Mouse (Mus musculus) heart, adult 2 months (tissue): Measurements from ENCODE around the gene Emilin1. TPM values are rescaled to one million over a fixed set of nuclear protein-coding genes. Genes with fewer than 3 reads are reported as not detected.
A peak's percentile ranks its signal among the peaks of the same experiment; 100 is the strongest.

ENCODE experiments used
- DNase-seq, 2 experiments: peaks; one replicate each; pipeline ENCODE4 v3.0.0; 2021
- H3K27ac ChIP-seq: fragments of 200-600 bp; 2 replicates; pipeline ENCODE4 v1.8.1; 2022
- H3K27me3 ChIP-seq: fragments of 200-500 bp; 2 replicates; pipeline ENCODE4 v1.6.1; 2012; ENCODE audit warnings: mild to moderate bottlenecking, low read length, inconsistent platforms, mixed read lengths; ENCODE audit not compliant: control insufficient read depth, insufficient read depth
- H3K36me3 ChIP-seq: fragments of 200-500 bp; 2 replicates; pipeline ENCODE4 v1.6.1; 2012; ENCODE audit warnings: low read length, inconsistent platforms; ENCODE audit not compliant: control insufficient read depth, insufficient read depth
- H3K4me1 ChIP-seq: fragments of 200-500 bp; 2 replicates; pipeline ENCODE4 v1.6.1; 2011; ENCODE audit warnings: low read length; ENCODE audit not compliant: control insufficient read depth, insufficient read depth
- H3K4me3 ChIP-seq: fragments of 200-600 bp; 2 replicates; pipeline ENCODE4 v1.8.1; 2022
- H3K79me2 ChIP-seq: fragments of 200-500 bp; replicated peaks from 2 replicates; pipeline ENCODE4 v1.6.1; 2012; ENCODE audit warnings: mild to moderate bottlenecking, inconsistent platforms, low read length, moderate library complexity, mixed read lengths; ENCODE audit not compliant: control insufficient read depth, insufficient read depth
- H3K9ac ChIP-seq: fragments of 200-500 bp; 2 replicates; pipeline ENCODE4 v1.6.1; 2012; ENCODE audit warnings: low read depth, mild to moderate bottlenecking, control low read depth, inconsistent platforms, low read length, mixed read lengths
- CTCF ChIP-seq: fragments of 200-600 bp; IDR thresholded peaks from 2 replicates; pipeline ENCODE4 v1.8.1; 2022; ENCODE audit warnings: antibody characterized with exemption, mild to moderate bottlenecking, moderate library complexity
- EP300 ChIP-seq: fragments of 200-500 bp; IDR thresholded peaks from 2 replicates; pipeline ENCODE4 v1.6.1; 2011; ENCODE audit warnings: low read depth, low read length, control low read depth; ENCODE audit not compliant: insufficient read depth
- POLR2A ChIP-seq: fragments of 200-500 bp; IDR thresholded peaks from 2 replicates; pipeline ENCODE4 v1.6.1; 2011; ENCODE audit warnings: mild to moderate bottlenecking, low read depth, low read length, control low read depth; ENCODE audit not compliant: insufficient read depth
- WGBS: fragments of 180-500 bp; shearing (Covaris S2); methylation state at CpG from one replicate; pipeline ENCODE4 v1.1.7; 2018; 5-methylcytosine and 5-hydroxymethylcytosine counted together
- intact Hi-C: fragments of 180-260 bp; cut with DNase I; formaldehyde crosslinking; loops from one replicate; pipeline ENCODE4 v1.15.1; 2025
- polyA plus RNA-seq: library from polyadenylated mRNA; depleted of rRNA; stranded (reverse); fragments of >200 nt; gene quantifications from 2 replicates; pipeline ENCODE4 v1.2.3, GENCODE M21; 2012
- total RNA-seq, 2 experiments: library from RNA; stranded (reverse); gene quantifications; 2 replicates each; pipeline ENCODE4 v1.2.3; 2021

Emilin1 gene
- total and polyA plus RNA-seq, 3 experiments = 21.2 to 30.6 (median 21.3) TPM

GRCm38 (mm10) chr5:30918691-30919090, 5.5 kb downstream of the Emilin1 start:
- Histone ChIP-seq H3K79me2 (no peaks in the 10 kb centered on the region), H3K4me3 (no peak overlapping the region), H3K4me1 (peaks cover 20% of the 10 kb centered on the region), H3K36me3 (no peaks in the 10 kb centered on the region), H3K27me3 (no peaks in the 10 kb centered on the region), H3K27ac (no peak overlapping the region; the same call in 1 of the 2 replicates), H3K9ac (no peak overlapping the region)
- intact Hi-C loops = loop anchor here (5.0 kb wide), 1 partner anchor 106 kb away; the partner anchor contains the start of gene Mapre3
- 96% methylated on average over 8 of the region's 8 CpGs for WGBS
- DNase-seq = no peak
- TF ChIP-seq CTCF (no peak), EP300 (no peak), POLR2A (no peak)

- Histone ChIP-seq H3K9ac (no peak overlapping the region), H3K4me1 (peaks cover 12% of the 10 kb centered on the region), H3K79me2 (no peaks in the 10 kb centered on the region), H3K27ac (no peak overlapping the region; the same call in 1 of the 2 replicates), H3K27me3 (no peaks in the 10 kb centered on the region), H3K4me3 (no peak overlapping the region), H3K36me3 (no peaks in the 10 kb centered on the region)
- DNase-seq = no peak
- intact Hi-C loops = loop anchor here (5.0 kb wide), 3 partner anchors 42 to 127 kb away; partner anchors contain the start of genes Atraid, Mapre3, Preb and Slc5a6
- 75% methylated on average over 11 of the region's 11 CpGs for WGBS
- no peak for TF ChIP-seq POLR2A
- TF ChIP-seq EP300 = no peak
- no peak for TF ChIP-seq CTCF
These were observed 6.8 kb downstream of the Emilin1 start for GRCm38 (mm10) chr5:30919831-30920614.

GRCm38 (mm10) chr5:30920621-30921020, 7.4 kb downstream of the Emilin1 start:
- Histone ChIP-seq H3K4me1 (peaks cover 7% of the 10 kb centered on the region), H3K79me2 (no peaks in the 10 kb centered on the region), H3K36me3 (no peaks in the 10 kb centered on the region), H3K27me3 (no peaks in the 10 kb centered on the region), H3K4me3 (no peak overlapping the region), H3K9ac (no peak overlapping the region), H3K27ac (peak overlapping the region; percentile 84)
- DNase-seq = peak; percentile 56
- intact Hi-C loops = loop anchor here (5.0 kb wide), 2 partner anchors 42 to 127 kb away; partner anchors contain the start of genes Atraid, Preb and Slc5a6
- WGBS = 68% methylated on average over 19 of the region's 19 CpGs
- TF ChIP-seq POLR2A = no peak
- no peak for TF ChIP-seq EP300
- TF ChIP-seq CTCF = no peak

GRCm38 (mm10) chr5:30921256-30922033, 8.2 kb downstream of the Emilin1 start, which contains the start of gene Khk:
Khk (plus strand) TSS chr5:30921431.
- TF ChIP-seq CTCF = peak; percentile 81
- TF ChIP-seq POLR2A = peak; percentile 91
- TF ChIP-seq EP300 = no peak; the same call in 1 of the 2 replicates
- 2% methylated on average over 40 of the region's 40 CpGs for WGBS
- Histone ChIP-seq H3K27ac (peak within 1 kb of the TSS; percentile 84), H3K9ac (peak within 1 kb of the TSS; percentile 47), H3K79me2 (no peaks in the 10 kb centered on the region), H3K27me3 (no peaks in the 10 kb centered on the region), H3K36me3 (no peaks in the 10 kb centered on the region), H3K4me3 (peak within 1 kb of the TSS; percentile 71), H3K4me1 (peaks cover 6% of the 10 kb centered on the region)
- intact Hi-C loops = loop anchor here (5.0 kb wide), 2 partner anchors 41 to 126 kb away; partner anchors contain the start of genes Atraid, Preb and Slc5a6
- DNase-seq = peak; percentile 91 to 94

GRCm38 (mm10) chr5:30922581-30923041, 9.4 kb downstream of the Emilin1 start:
- no peaks in the 10 kb centered on the region for H3K79me2 ChIP-seq
- 51% methylated on average over 10 of the region's 10 CpGs for WGBS
- H3K27me3 ChIP-seq = no peaks in the 10 kb centered on the region
- no peak overlapping the region for H3K4me3 ChIP-seq
- no peaks in the 10 kb centered on the region for H3K36me3 ChIP-seq
- intact Hi-C loops = loop anchor here (5.0 kb wide), 2 partner anchors 40 to 125 kb away; partner anchors contain the start of genes Atraid, Preb and Slc5a6
- H3K4me1 ChIP-seq = peaks cover 1% of the 10 kb centered on the region
- no peak for TF ChIP-seq EP300
- TF ChIP-seq CTCF = no peak
- TF ChIP-seq POLR2A = no peak
- H3K9ac ChIP-seq = no peak overlapping the region
- no peak for DNase-seq
- H3K27ac ChIP-seq = no peak overlapping the region; the same call in 1 of the 2 replicates
